Mouse (Mus musculus): ENCODE results near the gene Kif26b. TPM values are rescaled to one million over a fixed set of nuclear protein-coding genes. Genes with fewer than 3 reads are reported as not detected.

The Kif26b gene
- polyA plus RNA-seq, 1 experiment, result 0.04 TPM

- DNase-seq (ENCODE audit: low read depth in 1 of 2, low spot score in 2 of 2), result no peak
- 56% methylated on average over 7 of the region's 7 CpGs for WGBS
- Histone ChIP-seq H3K27ac (ENCODE audit: insufficient read depth, low read length) (no peak overlapping the region), H3K4me1 (ENCODE audit: control insufficient read depth, insufficient read depth, insufficient read length) (no peaks in the 10 kb centered on the region), H3K27me3 (ENCODE audit: control insufficient read depth, insufficient read depth, low read length) (no peaks in the 10 kb centered on the region), H3K4me3 (ENCODE audit: extremely low read depth, insufficient read depth, insufficient read length) (no peak overlapping the region), H3K36me3 (ENCODE audit: control insufficient read depth, insufficient read depth, low read length) (no peaks in the 10 kb centered on the region)
- no peak for TF ChIP-seq POLR2A (IDR thresholded peaks at IDR 0.05; ENCODE audit: low read depth, low read length)
- no peak for TF ChIP-seq CTCF (IDR thresholded peaks at IDR 0.05; ENCODE audit: extremely low read depth, insufficient read depth, insufficient read length, insufficient replicate concordance)
Observed at GRCm38 (mm10) chr1:178568551-178569545, 39.9 kb downstream of the Kif26b start.

- no peak for DNase-seq (ENCODE audit: low read depth in 1 of 2, low spot score in 2 of 2)
- 70% methylated on average over 4 of the region's 4 CpGs for WGBS
- no peak overlapping the region for H3K27ac ChIP-seq (ENCODE audit: insufficient read depth, low read length)
- H3K4me3 ChIP-seq (ENCODE audit: extremely low read depth, insufficient read depth, insufficient read length), result no peak overlapping the region
- no peaks in the 10 kb centered on the region for H3K4me1 ChIP-seq (ENCODE audit: control insufficient read depth, insufficient read depth, insufficient read length)
- no peak for TF ChIP-seq POLR2A (IDR thresholded peaks at IDR 0.05; ENCODE audit: low read depth, low read length)
- TF ChIP-seq CTCF (IDR thresholded peaks at IDR 0.05; ENCODE audit: extremely low read depth, insufficient read depth, insufficient read length, insufficient replicate concordance), result no peak
- H3K36me3 ChIP-seq (ENCODE audit: control insufficient read depth, insufficient read depth, low read length), result no peaks in the 10 kb centered on the region
- H3K27me3 ChIP-seq (ENCODE audit: control insufficient read depth, insufficient read depth, low read length), result no peaks in the 10 kb centered on the region
Observed at GRCm38 (mm10) chr1:178571009-178571408, 42.1 kb downstream of the Kif26b start.

GRCm38 (mm10) chr1:178571885-178572444 lies 43.0 kb downstream of the Kif26b start:
- Histone ChIP-seq H3K4me1 (ENCODE audit: control insufficient read depth, insufficient read depth, insufficient read length) (no peaks in the 10 kb centered on the region), H3K27me3 (ENCODE audit: control insufficient read depth, insufficient read depth, low read length) (no peaks in the 10 kb centered on the region), H3K4me3 (ENCODE audit: extremely low read depth, insufficient read depth, insufficient read length) (no peak overlapping the region), H3K36me3 (ENCODE audit: control insufficient read depth, insufficient read depth, low read length) (no peaks in the 10 kb centered on the region), H3K27ac (ENCODE audit: insufficient read depth, low read length) (no peak overlapping the region)
- WGBS, result 71% methylated on average over 13 of the region's 13 CpGs
- no peak for DNase-seq (ENCODE audit: low read depth in 1 of 2, low spot score in 2 of 2)
- TF ChIP-seq CTCF (IDR thresholded peaks at IDR 0.05; ENCODE audit: extremely low read depth, insufficient read depth, insufficient read length, insufficient replicate concordance) (no peak), POLR2A (IDR thresholded peaks at IDR 0.05; ENCODE audit: low read depth, low read length) (no peak)

GRCm38 (mm10) chr1:178573406-178574032 lies 44.6 kb downstream of the Kif26b start:
- Histone ChIP-seq H3K4me1 (ENCODE audit: control insufficient read depth, insufficient read depth, insufficient read length) (no peaks in the 10 kb centered on the region), H3K4me3 (ENCODE audit: extremely low read depth, insufficient read depth, insufficient read length) (no peak overlapping the region), H3K27me3 (ENCODE audit: control insufficient read depth, insufficient read depth, low read length) (no peaks in the 10 kb centered on the region), H3K27ac (ENCODE audit: insufficient read depth, low read length) (no peak overlapping the region), H3K36me3 (ENCODE audit: control insufficient read depth, insufficient read depth, low read length) (no peaks in the 10 kb centered on the region)
- no peak for TF ChIP-seq CTCF (IDR thresholded peaks at IDR 0.05; ENCODE audit: extremely low read depth, insufficient read depth, insufficient read length, insufficient replicate concordance)
- TF ChIP-seq POLR2A (IDR thresholded peaks at IDR 0.05; ENCODE audit: low read depth, low read length), result no peak
- WGBS, result 86% methylated on average over 4 of the region's 4 CpGs
- DNase-seq (ENCODE audit: low read depth in 1 of 2, low spot score in 2 of 2), result no peak

GRCm38 (mm10) chr1:178575706-178576105 lies 46.8 kb downstream of the Kif26b start:
- Histone ChIP-seq H3K36me3 (ENCODE audit: control insufficient read depth, insufficient read depth, low read length) (no peaks in the 10 kb centered on the region), H3K27me3 (ENCODE audit: control insufficient read depth, insufficient read depth, low read length) (no peaks in the 10 kb centered on the region), H3K4me3 (ENCODE audit: extremely low read depth, insufficient read depth, insufficient read length) (no peak overlapping the region), H3K27ac (ENCODE audit: insufficient read depth, low read length) (no peak overlapping the region), H3K4me1 (ENCODE audit: control insufficient read depth, insufficient read depth, insufficient read length) (no peaks in the 10 kb centered on the region)
- TF ChIP-seq CTCF (IDR thresholded peaks at IDR 0.05; ENCODE audit: extremely low read depth, insufficient read depth, insufficient read length, insufficient replicate concordance) (no peak), POLR2A (IDR thresholded peaks at IDR 0.05; ENCODE audit: low read depth, low read length) (no peak)
- DNase-seq (ENCODE audit: low read depth in 1 of 2, low spot score in 2 of 2), result no peak
- WGBS, result 95% methylated on average over 2 of the region's 2 CpGs

- Histone ChIP-seq H3K4me1 (ENCODE audit: control insufficient read depth, insufficient read depth, insufficient read length) (no peaks in the 10 kb centered on the region), H3K27ac (ENCODE audit: insufficient read depth, low read length) (no peak overlapping the region), H3K4me3 (ENCODE audit: extremely low read depth, insufficient read depth, insufficient read length) (no peak overlapping the region), H3K27me3 (ENCODE audit: control insufficient read depth, insufficient read depth, low read length) (no peaks in the 10 kb centered on the region), H3K36me3 (ENCODE audit: control insufficient read depth, insufficient read depth, low read length) (no peaks in the 10 kb centered on the region)
- DNase-seq (ENCODE audit: low read depth in 1 of 2, low spot score in 2 of 2), result no peak
- WGBS, result 64% methylated on average over 3 of the region's 3 CpGs
- TF ChIP-seq CTCF (IDR thresholded peaks at IDR 0.05; ENCODE audit: extremely low read depth, insufficient read depth, insufficient read length, insufficient replicate concordance), result no peak
Observed at GRCm38 (mm10) chr1:178576926-178577325, 48.0 kb downstream of the Kif26b start.
